In genomic region chr8:117173690-117174089, GRCm38 (mm10) we compare ENCODE assay signal across 15 mouse cellular contexts.
"Had no signal": no experiment of that assay in that cellular context is flagged by ENCODE, and none has a peak within 500 bp of the region (broad histone marks: within the 10 kb centered on the region; RNA-seq: fewer than 3 reads in every experiment).

No protein-coding gene starts in this region.

- H3K9ac ChIP-seq: limb, embryonic 13.5 days; liver, embryonic 12.5 days; liver, embryonic 15.5 days; midbrain, embryonic 12.5 days; midbrain, embryonic 15.5 days; neural tube, embryonic 13.5 days had no signal

- H3K4me3 ChIP-seq: limb, embryonic 10.5 days; limb, embryonic 13.5 days; liver, embryonic 12.5 days; liver, embryonic 15.5 days; midbrain, embryonic 12.5 days; midbrain, embryonic 15.5 days; neural tube, embryonic 13.5 days had no signal

- H3K9me3 ChIP-seq: limb, embryonic 10.5 days; limb, embryonic 13.5 days; liver, embryonic 12.5 days; liver, embryonic 15.5 days; midbrain, embryonic 12.5 days; midbrain, embryonic 15.5 days; neural tube, embryonic 13.5 days had no signal

- H3K4me2 ChIP-seq: limb, embryonic 13.5 days; liver, embryonic 12.5 days; liver, embryonic 15.5 days; midbrain, embryonic 12.5 days; midbrain, embryonic 15.5 days; neural tube, embryonic 13.5 days had no signal

- H3K27me3 ChIP-seq: limb, embryonic 13.5 days; liver, embryonic 12.5 days; liver, embryonic 15.5 days; midbrain, embryonic 12.5 days; midbrain, embryonic 15.5 days; neural tube, embryonic 13.5 days had no signal

- H3K4me1 ChIP-seq: limb, embryonic 10.5 days had no signal

- H3K36me3 ChIP-seq: liver, embryonic 15.5 days; midbrain, embryonic 15.5 days had no signal

- DNase-seq: kidney, adult 11 months; kidney, adult 9 months; liver; lung, adult 18-20 months; thymus, adult 2 months; thymus, postnatal 25 days had no signal

- H3K27ac ChIP-seq: limb, embryonic 10.5 days; limb, embryonic 13.5 days; liver, embryonic 12.5 days; liver, embryonic 15.5 days; macrophage; midbrain, embryonic 12.5 days; midbrain, embryonic 15.5 days; neural tube, embryonic 13.5 days; stomach, postnatal 0 days had no signal
